Mouse (Mus musculus) C2C12 (cell line): ENCODE results near the gene Tbcel.

Experiments used
- CEBPB ChIP-seq: IDR thresholded peaks from one replicate; pipeline ENCODE4 v1.6.1; 2011; ENCODE audit warnings: low read depth, mild to moderate bottlenecking, control low read depth, moderate library complexity
- CTCF ChIP-seq: IDR thresholded peaks from one replicate; pipeline ENCODE4 v1.5.1; 2011; ENCODE audit not compliant: control insufficient read depth, insufficient read depth, insufficient read length
- FOSL1 ChIP-seq: IDR thresholded peaks from one replicate; pipeline ENCODE4 v1.8.0; 2011; ENCODE audit warnings: mild to moderate bottlenecking, low read length; ENCODE audit not compliant: poor library complexity, insufficient read depth, severe bottlenecking
- MAX ChIP-seq: IDR thresholded peaks from one replicate; pipeline ENCODE4 v1.6.1; 2011; ENCODE audit warnings: mild to moderate bottlenecking, control low read depth
- MYOD1 ChIP-seq: IDR thresholded peaks from one replicate; pipeline ENCODE4 v1.6.1; 2011; ENCODE audit warnings: low read depth; ENCODE audit not compliant: control insufficient read depth, insufficient read length
- USF1 ChIP-seq: IDR thresholded peaks from one replicate; pipeline ENCODE4 v1.6.1; 2011; ENCODE audit warnings: low read depth, mild to moderate bottlenecking, control low read depth, moderate library complexity

- no peak for TF ChIP-seq CTCF
- no peak for TF ChIP-seq USF1
- TF ChIP-seq MYOD1, result no peak
- no peak for TF ChIP-seq MAX
- TF ChIP-seq CEBPB, result no peak
- no peak for TF ChIP-seq FOSL1
Observed at GRCm38 (mm10) chr9:42439446-42439845, 68.2 kb downstream of the Tbcel start.
